Mouse (Mus musculus): ENCODE measurements around the gene Serpina6.

- TF ChIP-seq CTCF (IDR thresholded peaks at IDR 0.05; ENCODE audit: insufficient read depth, low read length) (peak; percentile 63), POLR2A (IDR thresholded peaks at IDR 0.05; ENCODE audit: borderline replicate concordance, extremely low read depth, low read depth, low read length) (no peak)
These were observed 13.7 kb downstream of the Serpina6 start for GRCm38 (mm10) chr12:103643336-103643735.

Measured in lung, adult 2 months (tissue).